In genomic region chr13:21167910-21168300, GRCm38 (mm10) we compare ENCODE assay signal across 8 mouse cellular contexts. TPM values are rescaled to one million over a fixed set of nuclear protein-coding genes. Genes with fewer than 3 reads are reported as not detected.
DNase-seq lines count a peak whose midpoint lies in the region; ATAC-seq and TF ChIP-seq lines count a peak whose summit lies in the region.

No protein-coding gene starts in this region.

- H3K9me3 ChIP-seq in heart, embryonic 16.5 days (replicated peaks; ENCODE audit: control insufficient read depth, low read length): no peaks in the 10 kb centered on the region
- H3K9me3 ChIP-seq in limb, embryonic 13.5 days: no peaks in the 10 kb centered on the region
- no peaks in the 10 kb centered on the region for H3K9me3 ChIP-seq in midbrain, embryonic 14.5 days (ENCODE audit: control insufficient read depth, low read length)

- H3K4me3 ChIP-seq in layer of hippocampus, adult 2 months: peak overlapping the region; percentile 60
- peak overlapping the region; percentile 77 for H3K4me3 ChIP-seq in heart, embryonic 16.5 days (ENCODE audit: low read length)
- peak overlapping the region; percentile 62 for H3K4me3 ChIP-seq in limb, embryonic 13.5 days
- H3K4me3 ChIP-seq in midbrain, embryonic 14.5 days (replicated peaks; ENCODE audit: low read depth, low read length): peak overlapping the region; percentile 49

- TF ChIP-seq CTCF in layer of hippocampus, adult 2 months (conservative IDR thresholded peaks at IDR 0.05): no peak

- peak; percentile 54; the same call in 1 of the 2 replicates for ATAC-seq in heart, embryonic 16.5 days (replicated peaks; ENCODE audit: extremely low read depth, insufficient read depth, low FRiP score)
- peak; percentile 48; the same call in 1 of the 2 replicates for ATAC-seq in limb, embryonic 13.5 days (ENCODE audit: low FRiP score, low read depth)
- peak; percentile 58; the same call in 1 of the 2 replicates for ATAC-seq in midbrain, embryonic 14.5 days (ENCODE audit: low FRiP score, low TSS enrichment)

- H3K4me2 ChIP-seq in heart, embryonic 16.5 days (ENCODE audit: low read depth, low read length): peak overlapping the region; percentile 94
- H3K4me2 ChIP-seq in limb, embryonic 13.5 days (replicated peaks): peak overlapping the region; percentile 95
- peak overlapping the region; percentile 65 for H3K4me2 ChIP-seq in midbrain, embryonic 14.5 days (ENCODE audit: low read length)

- H3K9ac ChIP-seq in heart, embryonic 16.5 days (ENCODE audit: low read length): peak overlapping the region; percentile 67
- H3K9ac ChIP-seq in limb, embryonic 13.5 days: no peak overlapping the region
- H3K9ac ChIP-seq in midbrain, embryonic 14.5 days (replicated peaks; ENCODE audit: low read length): no peak overlapping the region

- H3K27me3 ChIP-seq in heart, embryonic 16.5 days (ENCODE audit: control insufficient read depth, insufficient read depth, low read length): no peaks in the 10 kb centered on the region
- H3K27me3 ChIP-seq in limb, embryonic 13.5 days: peaks cover 3% of the 10 kb centered on the region; the same call in 1 of the 2 replicates
- H3K27me3 ChIP-seq in midbrain, embryonic 14.5 days (ENCODE audit: control insufficient read depth, insufficient read depth, low read length): peaks cover 4% of the 10 kb centered on the region; the same call in 1 of the 2 replicates

- no peaks in the 10 kb centered on the region for H3K36me3 ChIP-seq in heart, embryonic 16.5 days (ENCODE audit: control insufficient read depth, insufficient read depth)
- no peaks in the 10 kb centered on the region for H3K36me3 ChIP-seq in limb, embryonic 13.5 days
- H3K36me3 ChIP-seq in midbrain, embryonic 14.5 days (ENCODE audit: control insufficient read depth, insufficient read depth, low read length): no peaks in the 10 kb centered on the region

- WGBS in heart, embryonic 16.5 days: 0% methylated on average over 8 of the region's 8 CpGs
- WGBS in limb, embryonic 13.5 days: 0% methylated on average over 8 of the region's 8 CpGs
- WGBS in midbrain, embryonic 14.5 days: under 1% methylated on average over 8 of the region's 8 CpGs

- H3K27ac ChIP-seq in layer of hippocampus, adult 2 months: peak overlapping the region; percentile 57; the same call in 1 of the 2 replicates
- no peak overlapping the region; the same call in 1 of the 2 replicates for H3K27ac ChIP-seq in heart, embryonic 16.5 days (ENCODE audit: low read length)
- no peak overlapping the region for H3K27ac ChIP-seq in limb, embryonic 13.5 days
- H3K27ac ChIP-seq in midbrain, embryonic 14.5 days (replicated peaks; ENCODE audit: low read depth, low read length): no peak overlapping the region

- peak in 1 of 2 experiments; percentile 37 for DNase-seq in layer of hippocampus, adult 2 months (ENCODE audit: low spot score in 2 of 2)
- DNase-seq in layer of hippocampus, postnatal 10 days (ENCODE audit: low spot score in 2 of 2): no peak
- DNase-seq in cerebellum, postnatal 14 days: peak; percentile 37 to 58
- DNase-seq in midbrain, embryonic 14.5 days: peak; percentile 69
- DNase-seq in right cerebral cortex, postnatal 36 days (ENCODE audit: low spot score in 2 of 2): no peak
- no peak for DNase-seq in adrenal gland, postnatal 4 days (ENCODE audit: low spot score in 2 of 2)

- H3K4me1 ChIP-seq in heart, embryonic 16.5 days (ENCODE audit: control insufficient read depth, insufficient read depth, low read length): peaks cover 12% of the 10 kb centered on the region; the same call in 1 of the 2 replicates
- peaks cover 20% of the 10 kb centered on the region for H3K4me1 ChIP-seq in limb, embryonic 13.5 days
- peaks cover 8% of the 10 kb centered on the region; the same call in 1 of the 2 replicates for H3K4me1 ChIP-seq in midbrain, embryonic 14.5 days (ENCODE audit: control insufficient read depth, insufficient read depth, low read length)

RNA-seq across cellular contexts. Expression of gene Trim27, which starts 11.3 kb away (rescaled TPM):
- total RNA-seq in layer of hippocampus, adult 2 months (2021): 10 to 100 TPM; 38.7 to 39.9 TPM
- total RNA-seq in layer of hippocampus, postnatal 10 days (2021): 10 to 100 TPM; 43.6 to 50.7 TPM
- 72.4 and 72.8 TPM in 2 replicates for polyA plus RNA-seq in heart, embryonic 16.5 days (2015; fragmentation: Nextera tagmentation; extraction: Ambion mirVana)
- 139 and 140 TPM in 2 replicates for polyA plus RNA-seq in limb, embryonic 13.5 days (2015; fragmentation: Nextera tagmentation; extraction: Ambion mirVana)
- 78.2 and 84.3 TPM in 2 replicates for polyA plus RNA-seq in midbrain, embryonic 14.5 days (2014; fragmentation: Nextera tagmentation; extraction: Ambion mirVana)
- total RNA-seq in adrenal gland, postnatal 4 days (2021): 10 to 100 TPM; 73.3 to 75.1 TPM

RNA-seq across cellular contexts. Expression of gene Olfr1368, which starts 22.2 kb away (rescaled TPM):
- not detected for total RNA-seq in layer of hippocampus, adult 2 months (2021)
- total RNA-seq in layer of hippocampus, postnatal 10 days (2021): not detected
- polyA plus RNA-seq in heart, embryonic 16.5 days (2015; fragmentation: Nextera tagmentation; extraction: Ambion mirVana): not detected in 2 replicates
- not detected in 2 replicates for polyA plus RNA-seq in limb, embryonic 13.5 days (2015; fragmentation: Nextera tagmentation; extraction: Ambion mirVana)
- not detected in 2 replicates for polyA plus RNA-seq in midbrain, embryonic 14.5 days (2014; fragmentation: Nextera tagmentation; extraction: Ambion mirVana)
- not detected for total RNA-seq in adrenal gland, postnatal 4 days (2021)

RNA-seq across cellular contexts. Expression of gene Olfr263, which starts 38.5 kb away (rescaled TPM):
- total RNA-seq in layer of hippocampus, adult 2 months (2021): not detected
- total RNA-seq in layer of hippocampus, postnatal 10 days (2021): not detected
- polyA plus RNA-seq in heart, embryonic 16.5 days (2015; fragmentation: Nextera tagmentation; extraction: Ambion mirVana): not detected in 2 replicates
- polyA plus RNA-seq in limb, embryonic 13.5 days (2015; fragmentation: Nextera tagmentation; extraction: Ambion mirVana): not detected in 2 replicates
- not detected in 2 replicates for polyA plus RNA-seq in midbrain, embryonic 14.5 days (2014; fragmentation: Nextera tagmentation; extraction: Ambion mirVana)
- not detected for total RNA-seq in adrenal gland, postnatal 4 days (2021)

RNA-seq across cellular contexts. Expression of gene Olfr1369-ps1, which starts 56.6 kb away (rescaled TPM):
- not detected for total RNA-seq in layer of hippocampus, adult 2 months (2021)
- total RNA-seq in layer of hippocampus, postnatal 10 days (2021): not detected
- 0.04 TPM in 1 of 2 replicates, not detected in the other for polyA plus RNA-seq in heart, embryonic 16.5 days (2015; fragmentation: Nextera tagmentation; extraction: Ambion mirVana)
- 0.06 TPM in 1 of 2 replicates, not detected in the other for polyA plus RNA-seq in limb, embryonic 13.5 days (2015; fragmentation: Nextera tagmentation; extraction: Ambion mirVana)
- polyA plus RNA-seq in midbrain, embryonic 14.5 days (2014; fragmentation: Nextera tagmentation; extraction: Ambion mirVana): not detected in 2 replicates
- total RNA-seq in adrenal gland, postnatal 4 days (2021): not detected

Comparison
In these comparisons a context has a peak if more than half of its experiments do, and no peak if none do; other contexts are left out.
1. DNase-seq: peak in cerebellum, postnatal 14 days (2 of 2) and midbrain, embryonic 14.5 days (single experiment); none in layer of hippocampus, postnatal 10 days (0 of 2), right cerebral cortex, postnatal 36 days (0 of 2) and adrenal gland, postnatal 4 days (0 of 2).
2. Peak in every context shown above with its lines, with median percentiles within 50 percentile points of each other: H3K4me3 ChIP-seq, ATAC-seq and H3K4me2 ChIP-seq.